Mouse (Mus musculus) lung, postnatal 10 days (tissue): Measurements from ENCODE around the gene Rad9b.
A peak's percentile ranks its signal among the peaks of the same experiment; 100 is the strongest.

ENCODE experiments used
- DNase-seq: peaks from one replicate; pipeline ENCODE4 v3.0.0; 2021

The Rad9b gene

GRCm38 (mm10) chr5:122310699-122311098 lies 43.3 kb downstream of the Rad9b start:
- DNase-seq = no peak

- no peak for DNase-seq
Observed at GRCm38 (mm10) chr5:122306536-122306935, 47.5 kb downstream of the Rad9b start.

GRCm38 (mm10) chr5:122305472-122305871 lies 48.6 kb downstream of the Rad9b start:
- no peak for DNase-seq

GRCm38 (mm10) chr5:122304541-122304940 lies 49.5 kb downstream of the Rad9b start:
- DNase-seq = peak; percentile 56

- DNase-seq = no peak
Observed at GRCm38 (mm10) chr5:122303937-122304336, 50.1 kb downstream of the Rad9b start.

- no peak for DNase-seq
Observed at GRCm38 (mm10) chr5:122302810-122303745, 51.0 kb downstream of the Rad9b start.

GRCm38 (mm10) chr5:122300071-122300518 lies 53.9 kb downstream of the Rad9b start:
- DNase-seq = no peak

- no peak for DNase-seq
Observed at GRCm38 (mm10) chr5:122295113-122295935, 58.7 kb downstream of the Rad9b start.

- no peak for DNase-seq
Observed at GRCm38 (mm10) chr5:122294219-122294735, 59.8 kb downstream of the Rad9b start.

GRCm38 (mm10) chr5:122293131-122293530 lies 60.9 kb downstream of the Rad9b start:
- DNase-seq = no peak

- peak; percentile 41 for DNase-seq
Observed at GRCm38 (mm10) chr5:122291553-122292339, 62.3 kb downstream of the Rad9b start.

- DNase-seq = no peak
Observed at GRCm38 (mm10) chr5:122291149-122291548, 62.9 kb downstream of the Rad9b start.

- DNase-seq = peak; percentile 53
Observed at GRCm38 (mm10) chr5:122288147-122288811, 65.8 kb downstream of the Rad9b start.

- no peak for DNase-seq
Observed at GRCm38 (mm10) chr5:122287026-122287425, 67.0 kb downstream of the Rad9b start.

GRCm38 (mm10) chr5:122286191-122286590 lies 67.8 kb downstream of the Rad9b start:
- DNase-seq = no peak

GRCm38 (mm10) chr5:122285767-122286150 lies 68.3 kb downstream of the Rad9b start:
- no peak for DNase-seq

- peak; percentile 60 for DNase-seq
Observed at GRCm38 (mm10) chr5:122285029-122285766, 68.8 kb downstream of the Rad9b start.

- DNase-seq = peak; percentile 91
Observed at GRCm38 (mm10) chr5:122284183-122285028, 69.6 kb downstream of the Rad9b start, which contains the start of gene Pptc7. TSS of gene Pptc7 (plus strand) at chr5:122284365.

GRCm38 (mm10) chr5:122283828-122284182 lies 70.2 kb downstream of the Rad9b start:
- DNase-seq = no peak

- DNase-seq = peak; percentile 66
Observed at GRCm38 (mm10) chr5:122280827-122281462, 73.1 kb downstream of the Rad9b start.
